Mouse (Mus musculus) G1E (cell line): Measurements from ENCODE around the gene Tbx21. TPM values are rescaled to one million over a fixed set of nuclear protein-coding genes. Genes with fewer than 3 reads are reported as not detected.

Experiments used
- ATAC-seq: 2 replicates; pipeline ENCODE4 v1.8.0; 2016; ENCODE audit warnings: mild to moderate bottlenecking; ENCODE audit not compliant: insufficient number of reproducible peaks, poor library complexity, low FRiP score, severe bottlenecking; ENCODE audit errors: extremely low read depth
- DNase-seq: peaks from one replicate; pipeline ENCODE4 v3.0.0; 2012; ENCODE audit warnings: low spot score
- H3K27me3 ChIP-seq: 2 replicates; pipeline ENCODE4 v1.6.1; 2012; ENCODE audit warnings: mild to moderate bottlenecking, low read length, inconsistent platforms; ENCODE audit not compliant: insufficient read depth
- H3K36me3 ChIP-seq: replicated peaks from 2 replicates; pipeline ENCODE3; 2012; ENCODE audit warnings: mild to moderate bottlenecking, inconsistent platforms
- H3K4me1 ChIP-seq: 2 replicates; pipeline ENCODE4 v1.6.1; 2012; ENCODE audit warnings: low read depth, low read length, inconsistent platforms, mixed read lengths; ENCODE audit not compliant: insufficient read depth
- H3K4me3 ChIP-seq: 2 replicates; pipeline ENCODE4 v1.5.1; 2012; ENCODE audit warnings: low read depth, mild to moderate bottlenecking, inconsistent platforms, low read length, moderate library complexity, mixed read lengths
- H3K9me3 ChIP-seq: replicated peaks from 2 replicates; pipeline ENCODE4 v1.6.1; 2012; ENCODE audit warnings: inconsistent platforms
- CTCF ChIP-seq: IDR thresholded peaks from 2 replicates; pipeline ENCODE4 v1.5.1; 2012; ENCODE audit warnings: low read depth, low read length, inconsistent platforms, mixed read lengths
- GATA1 ChIP-seq: IDR thresholded peaks from 2 replicates; pipeline ENCODE4 v1.6.1; 2012; ENCODE audit warnings: borderline replicate concordance, low read length, inconsistent platforms, mixed read lengths
- GATA2 ChIP-seq: IDR thresholded peaks from 2 replicates; pipeline ENCODE4 v1.6.1; 2012; ENCODE audit warnings: low read depth, low read length, inconsistent platforms, borderline replicate concordance
- POLR2AphosphoS5 ChIP-seq: IDR thresholded peaks from 2 replicates; pipeline ENCODE4 v1.6.1; 2012; ENCODE audit warnings: low read depth, low read length, inconsistent platforms; ENCODE audit not compliant: insufficient replicate concordance
- TAL1 ChIP-seq: conservative IDR thresholded peaks from 2 replicates; pipeline ENCODE4 v1.6.1; 2012; ENCODE audit warnings: low read depth, low read length, inconsistent platforms, mixed read lengths
- polyA plus RNA-seq: library from polyadenylated mRNA; stranded (reverse); fragments of >175 nt; gene quantifications from 2 replicates; pipeline ENCODE4 v1.2.3, GENCODE M21; 2012
- total RNA-seq, 2 experiments: library from RNA; stranded (forward) in 1 of 2; stranded (reverse) in 1 of 2; fragments of 200-1000 nt in 1 of 2; fragments of >200 nt in 1 of 2; fragmentation: Nextera tagmentation in 1 of 2; gene quantifications; 2 replicates each; pipeline ENCODE4 v1.2.3; 2014 to 2017

Tbx21 gene
- total and polyA plus RNA-seq, 3 experiments, result not detected

DNA sequence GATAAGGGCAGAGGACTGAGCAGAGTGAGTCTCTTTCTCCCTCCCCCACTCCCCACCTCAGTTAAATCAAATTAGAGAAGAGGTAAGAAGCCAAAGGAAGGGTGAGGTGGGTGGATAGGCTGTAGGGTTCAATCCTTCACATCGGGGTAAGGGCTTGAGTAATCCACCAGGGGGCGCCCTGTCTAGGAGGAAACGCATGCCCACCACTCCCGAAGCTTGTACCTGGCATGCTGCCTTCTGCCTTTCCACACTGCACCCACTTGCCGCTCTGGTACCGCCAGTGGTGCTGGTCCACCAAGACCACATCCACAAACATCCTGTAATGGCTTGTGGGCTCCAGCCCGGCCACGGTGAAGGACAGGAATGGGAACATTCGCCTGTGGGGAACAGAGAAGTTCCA is 13.4 kb downstream of the Tbx21 start:
- peaks cover 36% of the 10 kb centered on the region for H3K4me1 ChIP-seq
- no peaks in the 10 kb centered on the region for H3K36me3 ChIP-seq
- DNase-seq (peak; percentile 41), ATAC-seq (no peak)
- H3K9me3 ChIP-seq, result no peaks in the 10 kb centered on the region
- peak; percentile 72 for TF ChIP-seq CTCF
- no peak for TF ChIP-seq GATA2
- H3K27me3 ChIP-seq, result peaks cover 72% of the 10 kb centered on the region
- H3K4me3 ChIP-seq, result no peak overlapping the region

DNA sequence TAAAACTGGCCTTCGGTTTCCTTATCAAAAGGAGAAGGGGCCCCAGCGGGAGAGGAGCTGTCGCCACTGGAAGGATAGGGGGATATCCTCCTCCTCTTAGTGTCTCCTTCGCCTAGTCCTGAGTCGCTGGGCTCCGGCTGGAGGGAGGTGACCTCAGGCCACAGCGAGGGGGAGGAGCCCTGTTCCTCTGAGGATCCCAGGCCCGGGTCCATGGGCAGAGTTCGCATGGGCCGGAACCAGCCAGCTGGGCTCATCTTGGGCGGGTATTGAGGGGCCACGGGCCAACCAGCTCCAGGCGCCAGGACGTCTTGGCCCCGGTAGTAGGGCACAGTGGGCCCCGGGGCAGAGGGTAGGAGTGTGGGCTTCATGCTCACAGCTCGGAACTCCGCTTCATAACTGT is 16.3 kb downstream of the Tbx21 start:
- no peak for TF ChIP-seq POLR2AphosphoS5
- no peak for TF ChIP-seq TAL1
- TF ChIP-seq GATA1, result no peak
- no peak for TF ChIP-seq CTCF
- TF ChIP-seq GATA2, result no peak
- no peak for ATAC-seq
- Histone ChIP-seq H3K4me1 (peaks cover 25% of the 10 kb centered on the region), H3K9me3 (no peaks in the 10 kb centered on the region), H3K36me3 (no peaks in the 10 kb centered on the region), H3K27me3 (peaks cover 69% of the 10 kb centered on the region), H3K4me3 (no peak overlapping the region)
- no peak for DNase-seq

DNA sequence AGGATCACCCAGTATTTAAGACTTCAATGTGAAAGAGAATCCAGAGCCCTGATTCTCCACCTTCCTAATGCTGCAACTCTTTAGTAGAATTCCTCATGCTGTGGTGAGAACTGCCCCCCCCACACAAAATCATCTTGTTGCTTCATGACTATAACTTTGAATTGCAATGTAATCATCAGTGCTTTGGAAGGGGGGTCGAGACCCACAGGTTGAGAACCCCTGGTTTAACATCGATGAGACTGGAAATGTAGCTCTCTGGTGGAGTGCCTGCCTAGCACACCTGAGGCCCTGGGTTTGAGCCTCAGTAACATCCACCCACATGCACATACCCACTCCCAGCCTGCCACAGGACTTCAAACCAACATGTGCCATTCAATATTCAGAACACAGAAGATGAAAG is 20.5 kb downstream of the Tbx21 start:
- ATAC-seq (no peak), DNase-seq (no peak)
- no peak overlapping the region for H3K4me3 ChIP-seq
- H3K9me3 ChIP-seq, result no peaks in the 10 kb centered on the region
- no peak for TF ChIP-seq POLR2AphosphoS5
- TF ChIP-seq CTCF, result no peak
- TF ChIP-seq TAL1, result no peak
- no peak for TF ChIP-seq GATA1
- TF ChIP-seq GATA2, result no peak
- no peaks in the 10 kb centered on the region for H3K36me3 ChIP-seq
- H3K4me1 ChIP-seq, result no peaks in the 10 kb centered on the region
- H3K27me3 ChIP-seq, result peaks cover 73% of the 10 kb centered on the region

DNA sequence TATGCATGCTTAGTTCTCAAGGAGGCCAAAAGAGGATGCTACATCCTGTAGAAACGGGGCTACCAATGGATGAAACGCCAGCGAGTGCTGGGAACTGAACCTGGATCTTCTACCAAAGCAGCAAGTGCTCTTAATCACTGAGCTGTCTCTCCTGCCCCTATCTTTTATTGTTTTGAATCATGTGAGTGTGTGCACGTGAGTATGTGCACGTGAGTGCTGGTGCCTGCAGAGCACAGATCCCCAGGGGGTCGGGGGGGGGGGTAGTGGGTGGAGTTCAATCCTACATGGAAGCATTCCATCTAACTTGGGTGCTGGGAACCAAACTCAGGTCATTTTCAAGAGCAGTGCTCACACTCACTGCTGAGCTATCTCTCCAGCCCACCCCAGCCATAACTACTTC is 28.8 kb downstream of the Tbx21 start:
- H3K4me1 ChIP-seq, result no peaks in the 10 kb centered on the region
- no peaks in the 10 kb centered on the region for H3K36me3 ChIP-seq
- H3K9me3 ChIP-seq, result peaks cover 26% of the 10 kb centered on the region
- H3K4me3 ChIP-seq, result no peak overlapping the region
- ATAC-seq (no peak), DNase-seq (no peak)
- H3K27me3 ChIP-seq, result peaks cover 56% of the 10 kb centered on the region
- TF ChIP-seq TAL1 (no peak), CTCF (no peak), POLR2AphosphoS5 (no peak), GATA1 (no peak), GATA2 (no peak)

DNA sequence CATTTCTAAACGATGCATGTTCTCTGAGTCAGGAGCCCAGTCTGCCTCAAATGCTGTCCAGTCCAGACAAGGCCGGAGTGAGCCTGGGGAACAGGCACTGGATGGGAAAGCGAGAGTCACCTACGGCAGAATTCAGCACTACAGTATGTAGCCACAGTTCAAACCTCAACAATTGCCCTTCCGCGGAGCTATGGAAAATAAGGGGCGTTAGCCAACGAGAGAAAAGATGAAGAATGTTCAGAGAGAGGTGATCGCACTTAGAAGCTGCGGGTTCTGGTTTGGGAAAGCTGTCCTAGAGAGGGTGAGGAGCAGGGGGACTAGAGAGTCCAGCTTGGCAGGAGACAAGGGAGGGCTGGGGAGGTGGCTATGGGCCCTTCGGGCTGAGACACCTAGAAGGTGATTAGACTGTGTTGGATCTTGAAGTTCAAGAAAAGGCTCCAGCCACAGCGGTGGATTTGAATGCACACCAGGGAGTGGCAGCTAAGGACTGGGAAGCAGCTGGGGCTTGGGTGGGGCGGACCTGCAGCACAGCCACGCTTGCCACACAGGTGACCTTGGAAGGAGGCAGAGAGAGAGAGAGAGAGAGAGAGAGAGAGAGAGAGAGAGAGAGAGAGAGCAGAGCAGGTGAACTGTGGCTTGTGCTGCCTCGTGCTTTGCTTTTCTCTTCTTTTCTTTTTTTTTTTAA is 30.2 kb downstream of the Tbx21 start:
- peaks cover 26% of the 10 kb centered on the region for H3K9me3 ChIP-seq
- H3K4me1 ChIP-seq, result no peaks in the 10 kb centered on the region
- peaks cover 60% of the 10 kb centered on the region for H3K27me3 ChIP-seq
- no peak overlapping the region for H3K4me3 ChIP-seq
- TF ChIP-seq POLR2AphosphoS5, result no peak
- TF ChIP-seq GATA2, result no peak
- TF ChIP-seq GATA1, result no peak
- TF ChIP-seq TAL1, result no peak
- TF ChIP-seq CTCF, result no peak
- ATAC-seq (no peak), DNase-seq (no peak)
- H3K36me3 ChIP-seq, result no peaks in the 10 kb centered on the region

GRCm38 (mm10) chr11:97083401-97084140 is 31.6 kb downstream of the Tbx21 start:
- Histone ChIP-seq H3K36me3 (no peaks in the 10 kb centered on the region), H3K27me3 (peaks cover 57% of the 10 kb centered on the region), H3K4me3 (no peak overlapping the region), H3K9me3 (peaks cover 18% of the 10 kb centered on the region), H3K4me1 (no peaks in the 10 kb centered on the region)
- TF ChIP-seq TAL1, result no peak
- TF ChIP-seq GATA1, result no peak
- no peak for TF ChIP-seq POLR2AphosphoS5
- no peak for TF ChIP-seq CTCF
- no peak for TF ChIP-seq GATA2
- ATAC-seq (no peak), DNase-seq (no peak)
